1 mouse cellular context compared by ENCODE assay signal in genomic region chr16:8675559-8675958, GRCm38 (mm10).
TF ChIP-seq lines count a peak whose summit lies in the region.

No protein-coding gene starts in this region.

TF ChIP-seq in MEL, 35 proteins besides CTCF, POLR2A, EP300 and RAD21:
- TF ChIP-seq MAZ (IDR thresholded peaks at IDR 0.05; ENCODE audit: low read depth, low read length) (no peak), MAFK (IDR thresholded peaks at IDR 0.05; ENCODE audit: borderline replicate concordance, low read depth, low read length) (no peak), RCOR1 (IDR thresholded peaks at IDR 0.05; ENCODE audit: low read depth, low read length) (no peak), MXI1 (IDR thresholded peaks at IDR 0.05; ENCODE audit: low read depth, low read length) (no peak), BHLHE40 (IDR thresholded peaks at IDR 0.05; ENCODE audit: borderline replicate concordance, low read depth, low read length) (no peak), ELF1 (IDR thresholded peaks at IDR 0.05; ENCODE audit: low read depth, low read length) (no peak), CHD2 (IDR thresholded peaks at IDR 0.05; ENCODE audit: low read length) (no peak), KAT2A (conservative IDR thresholded peaks at IDR 0.05; ENCODE audit: low read depth, low read length) (no peak), MAX (IDR thresholded peaks at IDR 0.05; ENCODE audit: low read length) (no peak), POLR2AphosphoS2 (IDR thresholded peaks at IDR 0.05; ENCODE audit: low read length) (no peak), MEF2A (IDR thresholded peaks at IDR 0.05; ENCODE audit: extremely low read depth, insufficient replicate concordance, low read depth, low read length, poor library complexity, severe bottlenecking) (no peak), TAL1 (IDR thresholded peaks at IDR 0.05; ENCODE audit: low read length) (no peak)
